8 mouse cellular contexts compared by ENCODE assay signal in genomic region chr10:80932700-80933420, GRCm38 (mm10). TPM values are rescaled to one million over a fixed set of nuclear protein-coding genes. Genes with fewer than 3 reads are reported as not detected.
DNase-seq lines count a peak whose midpoint lies in the region; ATAC-seq and TF ChIP-seq lines count a peak whose summit lies in the region.

No protein-coding gene starts in this region.

- H3K4me2 ChIP-seq in embryonic facial prominence, embryonic 13.5 days, result peak overlapping the region; percentile 91
- H3K4me2 ChIP-seq in intestine, embryonic 16.5 days (ENCODE audit: low read depth, low read length), result peak overlapping the region; percentile 90
- peak overlapping the region; percentile 96 for H3K4me2 ChIP-seq in myocyte (ENCODE audit: low read depth)

- TF ChIP-seq POLR2A in myocyte (IDR thresholded peaks at IDR 0.05; ENCODE audit: insufficient read length, low read depth), result peak; percentile 16

- peaks cover 82% of the 10 kb centered on the region for H3K4me1 ChIP-seq in embryonic facial prominence, embryonic 13.5 days
- H3K4me1 ChIP-seq in intestine, embryonic 16.5 days (ENCODE audit: control insufficient read depth, insufficient read depth, low read length), result peaks cover 64% of the 10 kb centered on the region

- under 1% methylated on average over 17 of the region's 17 CpGs for WGBS in embryonic facial prominence, embryonic 13.5 days
- 3% methylated on average over 17 of the region's 17 CpGs for WGBS in intestine, embryonic 16.5 days

- intact Hi-C loops in left cerebral cortex, adult 2 months (cut with DNase I), result no loop called here
- intact Hi-C loops in left cerebral cortex, postnatal 10 days (cut with DNase I), result no loop called here

- no peak for TF ChIP-seq CTCF in left cerebral cortex, adult 2 months (IDR thresholded peaks at IDR 0.05)

- DNase-seq in left cerebral cortex, adult 2 months (ENCODE audit: extremely low spot score in 1 of 2, low spot score in 2 of 2), result no peak
- DNase-seq in left cerebral cortex, adult 18-20 months (ENCODE audit: low spot score in 2 of 2), result no peak
- no peak for DNase-seq in left cerebral cortex, postnatal 10 days (ENCODE audit: extremely low spot score in 1 of 2, low spot score in 2 of 2)
- no peak for DNase-seq in kidney, adult 8-10 months

- peak overlapping the region; percentile 80 for H3K9ac ChIP-seq in embryonic facial prominence, embryonic 13.5 days
- H3K9ac ChIP-seq in intestine, embryonic 16.5 days (ENCODE audit: low read depth, low read length), result peak overlapping the region; percentile 74

- H3K27me3 ChIP-seq in embryonic facial prominence, embryonic 13.5 days, result peaks cover 46% of the 10 kb centered on the region
- 0 out of 2 replicates have a peak, but pooled peaks cover 3% of the 10 kb centered on the region for H3K27me3 ChIP-seq in intestine, embryonic 16.5 days (replicated peaks; ENCODE audit: control insufficient read depth, insufficient read depth, low read length)
- no peaks in the 10 kb centered on the region for H3K27me3 ChIP-seq in myocyte (ENCODE audit: control insufficient read depth, insufficient read depth, insufficient read length)

- no peaks in the 10 kb centered on the region for H3K9me3 ChIP-seq in embryonic facial prominence, embryonic 13.5 days
- no peaks in the 10 kb centered on the region for H3K9me3 ChIP-seq in intestine, embryonic 16.5 days (ENCODE audit: control insufficient read depth, low read length)

- no peak for ATAC-seq in embryonic facial prominence, embryonic 13.5 days (ENCODE audit: insufficient number of reproducible peaks, insufficient read depth, low FRiP score, low TSS enrichment, low read depth)
- ATAC-seq in intestine, embryonic 16.5 days, result no peak
- no peak for ATAC-seq in monocyte, adult 5-6 weeks (replicated peaks; ENCODE audit: insufficient number of reproducible peaks, low FRiP score, low TSS enrichment, poor library complexity, severe bottlenecking)

- H3ac ChIP-seq in myocyte (ENCODE audit: control insufficient read depth, insufficient read length), result no peak overlapping the region

- H3K79me2 ChIP-seq in myocyte (ENCODE audit: control insufficient read depth, insufficient read depth), result peaks cover 12% of the 10 kb centered on the region

- H3K4me3 ChIP-seq in left cerebral cortex, adult 2 months, result peak overlapping the region; percentile 57
- H3K4me3 ChIP-seq in embryonic facial prominence, embryonic 13.5 days, result peak overlapping the region; percentile 62
- peak overlapping the region; percentile 68 for H3K4me3 ChIP-seq in intestine, embryonic 16.5 days (ENCODE audit: low read length)
- peak overlapping the region; percentile 97 for H3K4me3 ChIP-seq in myocyte

- no peaks in the 10 kb centered on the region for H3K36me3 ChIP-seq in embryonic facial prominence, embryonic 13.5 days
- H3K36me3 ChIP-seq in intestine, embryonic 16.5 days (ENCODE audit: control insufficient read depth, insufficient read depth, low read length), result no peaks in the 10 kb centered on the region; the same call in 1 of the 2 replicates
- no peaks in the 10 kb centered on the region for H3K36me3 ChIP-seq in myocyte (ENCODE audit: control insufficient read depth, insufficient read depth)

- no peak overlapping the region for H3K27ac ChIP-seq in left cerebral cortex, adult 2 months
- peak overlapping the region; percentile 34 for H3K27ac ChIP-seq in embryonic facial prominence, embryonic 13.5 days
- H3K27ac ChIP-seq in intestine, embryonic 16.5 days (ENCODE audit: low read length), result peak overlapping the region; percentile 45

TF ChIP-seq in myocyte, 11 proteins besides CTCF, POLR2A, EP300 and RAD21:
- no peak for TF ChIP-seq CEBPB (IDR thresholded peaks at IDR 0.05; ENCODE audit: insufficient read depth, poor library complexity, severe bottlenecking)
- TF ChIP-seq TCF12 (IDR thresholded peaks at IDR 0.05; ENCODE audit: insufficient read depth, poor library complexity, severe bottlenecking), result no peak
- TF ChIP-seq REST (IDR thresholded peaks at IDR 0.05; ENCODE audit: insufficient read depth, insufficient read length), result no peak
- no peak for TF ChIP-seq POLR2AphosphoS2 (IDR thresholded peaks at IDR 0.05; ENCODE audit: insufficient read length, low read depth)
- TF ChIP-seq MYOD1 (IDR thresholded peaks at IDR 0.05; ENCODE audit: control insufficient read depth in 1 of 3, insufficient read length in 2 of 3, low read depth in 2 of 3), result no peak
- no peak for TF ChIP-seq MYOG (IDR thresholded peaks at IDR 0.05; ENCODE audit: control insufficient read depth in 1 of 3, insufficient read depth in 1 of 3, insufficient read length in 2 of 3, low read depth in 2 of 3)
- TF ChIP-seq MAX (IDR thresholded peaks at IDR 0.05; ENCODE audit: low read depth), result no peak
- TF ChIP-seq E2F4 (IDR thresholded peaks at IDR 0.05; ENCODE audit: insufficient read depth), result no peak
- no peak for TF ChIP-seq USF1 (IDR thresholded peaks at IDR 0.05; ENCODE audit: low read depth)
- TF ChIP-seq TCF3 (IDR thresholded peaks at IDR 0.05; ENCODE audit: insufficient read length, low read depth), result no peak

RNA-seq across cellular contexts. Expression of gene Gadd45b, which starts 3.0 kb away (rescaled TPM):
- total RNA-seq in left cerebral cortex, adult 2 months (2021), result 10 to 100 TPM; 24.0 to 36.0 TPM
- 10 to 100 TPM; 25.1 to 38.3 TPM for total RNA-seq in left cerebral cortex, adult 18-20 months (2021)
- polyA plus RNA-seq in embryonic facial prominence, embryonic 13.5 days (2015; fragmentation: Nextera tagmentation; extraction: Ambion mirVana), result 29.0 and 29.9 TPM in 2 replicates
- 26.5 and 29.1 TPM in 2 replicates for polyA plus RNA-seq in intestine, embryonic 16.5 days (2015; fragmentation: Nextera tagmentation; extraction: Ambion mirVana)
- polyA plus RNA-seq in myocyte (2012; fragmentation: generic; extraction: Trizol), result 52.2 TPM
- total RNA-seq in left cerebral cortex, postnatal 10 days (2021), result 10 to 100 TPM in 1 of 2 experiments, 1 to 10 TPM in 1; 8.2 to 10.4 TPM
- total RNA-seq in monocyte, adult 5-6 weeks (2017), result 18.9 to 25.8 TPM (median 22.5 TPM) in 3 replicates

RNA-seq across cellular contexts. Expression of gene Lmnb2, which starts 14.8 kb away (rescaled TPM):
- 10 to 100 TPM; 20.0 to 20.3 TPM for total RNA-seq in left cerebral cortex, adult 2 months (2021)
- total RNA-seq in left cerebral cortex, adult 18-20 months (2021), result 10 to 100 TPM; 20.0 to 20.1 TPM
- 51.5 and 63.4 TPM in 2 replicates for polyA plus RNA-seq in embryonic facial prominence, embryonic 13.5 days (2015; fragmentation: Nextera tagmentation; extraction: Ambion mirVana)
- polyA plus RNA-seq in intestine, embryonic 16.5 days (2015; fragmentation: Nextera tagmentation; extraction: Ambion mirVana), result 38.6 and 41.0 TPM in 2 replicates
- polyA plus RNA-seq in myocyte (2012; fragmentation: generic; extraction: Trizol), result 65.2 TPM
- 10 to 100 TPM; 20.4 to 21.3 TPM for total RNA-seq in left cerebral cortex, postnatal 10 days (2021)
- total RNA-seq in monocyte, adult 5-6 weeks (2017), result 2.3 to 8.5 TPM (median 3.8 TPM) in 3 replicates

RNA-seq across cellular contexts. Expression of gene Timm13, which starts 32.1 kb away (rescaled TPM):
- 100 to 1,000 TPM; 136 to 138 TPM for total RNA-seq in left cerebral cortex, adult 2 months (2021)
- 100 to 1,000 TPM; 131 to 136 TPM for total RNA-seq in left cerebral cortex, adult 18-20 months (2021)
- polyA plus RNA-seq in embryonic facial prominence, embryonic 13.5 days (2015; fragmentation: Nextera tagmentation; extraction: Ambion mirVana), result 317 and 358 TPM in 2 replicates
- 390 and 410 TPM in 2 replicates for polyA plus RNA-seq in intestine, embryonic 16.5 days (2015; fragmentation: Nextera tagmentation; extraction: Ambion mirVana)
- 225 TPM for polyA plus RNA-seq in myocyte (2012; fragmentation: generic; extraction: Trizol)
- total RNA-seq in left cerebral cortex, postnatal 10 days (2021), result 100 to 1,000 TPM; 158 to 161 TPM
- total RNA-seq in monocyte, adult 5-6 weeks (2017), result 14.6 to 43.9 TPM (median 30.8 TPM) in 3 replicates
